Mouse (Mus musculus): ENCODE data around the gene Akap13. TPM values are rescaled to one million over a fixed set of nuclear protein-coding genes. Genes with fewer than 3 reads are reported as not detected.
"Not testable (repeated sequence)": the region's sequence is repeated elsewhere in the genome, so short reads cannot be mapped to it uniquely, and the experiment has no call there.

Gene Akap13
- polyA plus RNA-seq, 1 experiment: 51.8 TPM

- no peaks in the 10 kb centered on the region for H3K4me1 ChIP-seq (ENCODE audit: control insufficient read depth, insufficient read depth, low read length)
- TF ChIP-seq POLR2A (IDR thresholded peaks at IDR 0.05; ENCODE audit: low read depth, low read length) (no peak), CTCF (IDR thresholded peaks at IDR 0.05; ENCODE audit: borderline replicate concordance, insufficient read depth, low read length) (0 out of 2 replicates have a peak, but pooled peaks have one; percentile 12)
- H3K27ac ChIP-seq (ENCODE audit: insufficient read depth, low read length): no peak overlapping the region
- no peak overlapping the region for H3K4me3 ChIP-seq (ENCODE audit: insufficient read depth, low read length)
These were observed 297.3 kb downstream of the Akap13 start for GRCm38 (mm10) chr7:75752442-75753191.

- no peak for TF ChIP-seq POLR2A (IDR thresholded peaks at IDR 0.05; ENCODE audit: low read depth, low read length)
- no peak for TF ChIP-seq CTCF (IDR thresholded peaks at IDR 0.05; ENCODE audit: borderline replicate concordance, insufficient read depth, low read length)
- Histone ChIP-seq H3K27ac (ENCODE audit: insufficient read depth, low read length) (no peak overlapping the region), H3K4me3 (ENCODE audit: insufficient read depth, low read length) (no peak overlapping the region), H3K4me1 (ENCODE audit: control insufficient read depth, insufficient read depth, low read length) (no peaks in the 10 kb centered on the region)
These were observed 298.0 kb downstream of the Akap13 start for GRCm38 (mm10) chr7:75753192-75753783.

- Histone ChIP-seq H3K27ac (ENCODE audit: insufficient read depth, low read length) (no peak overlapping the region), H3K4me1 (ENCODE audit: control insufficient read depth, insufficient read depth, low read length) (no peaks in the 10 kb centered on the region), H3K4me3 (ENCODE audit: insufficient read depth, low read length) (no peak overlapping the region)
- no peak for TF ChIP-seq CTCF (IDR thresholded peaks at IDR 0.05; ENCODE audit: borderline replicate concordance, insufficient read depth, low read length)
- no peak for TF ChIP-seq POLR2A (IDR thresholded peaks at IDR 0.05; ENCODE audit: low read depth, low read length)
These were observed 299.5 kb downstream of the Akap13 start for GRCm38 (mm10) chr7:75754587-75755499.

- no peak for TF ChIP-seq POLR2A (IDR thresholded peaks at IDR 0.05; ENCODE audit: low read depth, low read length)
- TF ChIP-seq CTCF (IDR thresholded peaks at IDR 0.05; ENCODE audit: borderline replicate concordance, insufficient read depth, low read length): no peak
- Histone ChIP-seq H3K4me3 (ENCODE audit: insufficient read depth, low read length) (no peak overlapping the region), H3K27ac (ENCODE audit: insufficient read depth, low read length) (no peak overlapping the region), H3K4me1 (ENCODE audit: control insufficient read depth, insufficient read depth, low read length) (no peaks in the 10 kb centered on the region)
These were observed 300.6 kb downstream of the Akap13 start for GRCm38 (mm10) chr7:75755861-75756449.

GRCm38 (mm10) chr7:75759992-75760514 lies 304.7 kb downstream of the Akap13 start:
- H3K27ac ChIP-seq (ENCODE audit: insufficient read depth, low read length): no peak overlapping the region
- H3K4me3 ChIP-seq (ENCODE audit: insufficient read depth, low read length): no peak overlapping the region
- no peaks in the 10 kb centered on the region for H3K4me1 ChIP-seq (ENCODE audit: control insufficient read depth, insufficient read depth, low read length)
- TF ChIP-seq POLR2A (IDR thresholded peaks at IDR 0.05; ENCODE audit: low read depth, low read length): no peak
- no peak for TF ChIP-seq CTCF (IDR thresholded peaks at IDR 0.05; ENCODE audit: borderline replicate concordance, insufficient read depth, low read length)

GRCm38 (mm10) chr7:75760661-75761319 lies 305.5 kb downstream of the Akap13 start:
- not testable (repeated sequence) for H3K27ac ChIP-seq (ENCODE audit: insufficient read depth, low read length); H3K4me3 ChIP-seq (ENCODE audit: insufficient read depth, low read length); H3K4me1 ChIP-seq (ENCODE audit: control insufficient read depth, insufficient read depth, low read length)

- not testable (repeated sequence) for H3K4me3 ChIP-seq (ENCODE audit: insufficient read depth, low read length); H3K27ac ChIP-seq (ENCODE audit: insufficient read depth, low read length); H3K4me1 ChIP-seq (ENCODE audit: control insufficient read depth, insufficient read depth, low read length)
These were observed 306.9 kb downstream of the Akap13 start for GRCm38 (mm10) chr7:75762225-75762624.

- not testable (repeated sequence) for H3K4me3 ChIP-seq (ENCODE audit: insufficient read depth, low read length); H3K4me1 ChIP-seq (ENCODE audit: control insufficient read depth, insufficient read depth, low read length); H3K27ac ChIP-seq (ENCODE audit: insufficient read depth, low read length)
These were observed 311.9 kb downstream of the Akap13 start for GRCm38 (mm10) chr7:75767080-75767769.

GRCm38 (mm10) chr7:75768169-75768568 lies 312.8 kb downstream of the Akap13 start:
- TF ChIP-seq CTCF (IDR thresholded peaks at IDR 0.05; ENCODE audit: borderline replicate concordance, insufficient read depth, low read length) (no peak), POLR2A (IDR thresholded peaks at IDR 0.05; ENCODE audit: low read depth, low read length) (no peak)
- no peak overlapping the region for H3K4me3 ChIP-seq (ENCODE audit: insufficient read depth, low read length)
- H3K27ac ChIP-seq (ENCODE audit: insufficient read depth, low read length): no peak overlapping the region
- no peaks in the 10 kb centered on the region for H3K4me1 ChIP-seq (ENCODE audit: control insufficient read depth, insufficient read depth, low read length)
